Comparison of ENCODE assay signal across 10 mouse cellular contexts in the genomic region with DNA sequence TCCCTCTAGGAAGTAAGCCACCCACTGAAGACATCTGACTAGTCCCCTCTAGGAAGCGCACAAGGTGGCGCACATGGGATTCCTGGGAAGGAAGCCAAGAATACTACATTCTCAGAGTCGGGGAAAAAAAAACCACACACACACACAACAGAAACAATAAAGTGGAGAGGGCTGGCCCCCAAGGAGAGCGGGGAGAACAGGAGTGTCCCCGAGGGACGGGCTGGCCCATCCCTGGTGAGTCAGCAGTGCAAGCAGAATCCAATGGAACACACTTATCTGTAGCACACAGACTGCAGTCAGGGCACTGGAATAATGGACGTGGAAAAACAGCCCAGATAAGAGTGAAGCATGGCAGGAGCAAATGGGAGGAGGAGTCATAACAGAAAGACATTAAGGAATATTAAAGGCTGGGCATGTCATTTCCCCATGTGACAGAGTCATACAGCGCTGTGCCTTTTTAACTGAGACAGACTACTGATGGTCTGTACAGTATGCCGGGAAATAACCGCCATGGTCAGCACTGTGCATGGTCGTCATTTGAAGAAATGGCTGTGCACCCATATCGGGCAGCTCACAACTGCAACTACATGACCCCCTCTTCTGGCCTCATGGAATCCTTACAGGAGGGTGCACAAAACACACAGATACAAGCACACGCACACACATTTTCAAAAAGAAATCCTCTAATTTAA. TPM values are rescaled to one million over a fixed set of nuclear protein-coding genes. Genes with fewer than 3 reads are reported as not detected.
DNase-seq lines count a peak whose midpoint lies in the region; ATAC-seq lines count a peak whose summit lies in the region.
"Had no signal": no experiment of that assay in that cellular context is flagged by ENCODE, and none has a peak within 500 bp of the region (broad histone marks: within the 10 kb centered on the region; RNA-seq: fewer than 3 reads in every experiment).

No protein-coding gene starts in this region.

- no peaks in the 10 kb centered on the region for H3K9me3 ChIP-seq in forebrain, embryonic 13.5 days (replicated peaks)
- H3K9me3 ChIP-seq in forebrain, embryonic 11.5 days (ENCODE audit: control insufficient read depth, low read length) = no peaks in the 10 kb centered on the region
- H3K9me3 ChIP-seq in intestine, embryonic 15.5 days = no peaks in the 10 kb centered on the region
- H3K9me3 ChIP-seq: neural tube, embryonic 12.5 days had no signal

- no peak overlapping the region for H3K4me2 ChIP-seq in forebrain, embryonic 13.5 days
- H3K4me2 ChIP-seq in forebrain, embryonic 11.5 days (ENCODE audit: low read depth, low read length, severe bottlenecking) = no peak overlapping the region
- H3K4me2 ChIP-seq in intestine, embryonic 15.5 days (replicated peaks) = no peak overlapping the region
- H3K4me2 ChIP-seq: neural tube, embryonic 12.5 days had no signal

- no peaks in the 10 kb centered on the region for H3K27me3 ChIP-seq in forebrain, embryonic 13.5 days
- no peaks in the 10 kb centered on the region for H3K27me3 ChIP-seq in forebrain, embryonic 11.5 days (ENCODE audit: control insufficient read depth, insufficient read depth, low read length)
- H3K27me3 ChIP-seq in intestine, embryonic 15.5 days (replicated peaks) = no peaks in the 10 kb centered on the region
- H3K27me3 ChIP-seq: neural tube, embryonic 12.5 days had no signal

- H3K4me3 ChIP-seq in forebrain, embryonic 13.5 days = no peak overlapping the region
- H3K4me3 ChIP-seq in forebrain, embryonic 11.5 days (ENCODE audit: low read depth, low read length) = no peak overlapping the region
- no peak overlapping the region for H3K4me3 ChIP-seq in intestine, embryonic 15.5 days (replicated peaks)
- H3K4me3 ChIP-seq: erythroblast, embryonic 14.5 days; neural tube, embryonic 12.5 days had no signal

- H3K36me3 ChIP-seq in forebrain, embryonic 13.5 days (ENCODE audit: poor library complexity, severe bottlenecking) = peaks cover 16% of the 10 kb centered on the region
- H3K36me3 ChIP-seq in forebrain, embryonic 11.5 days (ENCODE audit: control insufficient read depth, insufficient read depth, low read length) = no peaks in the 10 kb centered on the region
- peaks cover 1% of the 10 kb centered on the region for H3K36me3 ChIP-seq in intestine, embryonic 15.5 days

- ATAC-seq in forebrain, embryonic 13.5 days = no peak
- no peak for ATAC-seq in forebrain, embryonic 11.5 days (replicated peaks; ENCODE audit: low FRiP score)
- ATAC-seq in intestine, embryonic 15.5 days = peak; percentile 96

- H3K27ac ChIP-seq in forebrain, embryonic 13.5 days = peak overlapping the region; percentile 14; the same call in 1 of the 2 replicates
- H3K27ac ChIP-seq in forebrain, embryonic 11.5 days (ENCODE audit: low read depth, low read length) = no peak overlapping the region
- no peak overlapping the region for H3K27ac ChIP-seq in intestine, embryonic 15.5 days
- H3K27ac ChIP-seq: neural tube, embryonic 12.5 days had no signal

- DNase-seq in forebrain, embryonic 11.5 days (ENCODE audit: low spot score) = no peak
- DNase-seq in testis, postnatal 14 days (ENCODE audit: low spot score) = peak; percentile 20
- DNase-seq in testis, postnatal 10 days (ENCODE audit: low spot score) = no peak
- DNase-seq in skeletal muscle tissue, adult 2 months (ENCODE audit: low read depth, low spot score) = peak; percentile 23
- DNase-seq in cerebellum, adult 9-11 months = no peak
- no peak for DNase-seq in thymus, adult 18-20 months

- no peak overlapping the region for H3K9ac ChIP-seq in forebrain, embryonic 13.5 days
- no peak overlapping the region for H3K9ac ChIP-seq in forebrain, embryonic 11.5 days (ENCODE audit: low read length)
- H3K9ac ChIP-seq in intestine, embryonic 15.5 days = no peak overlapping the region
- H3K9ac ChIP-seq: neural tube, embryonic 12.5 days had no signal

- peaks cover 17% of the 10 kb centered on the region for H3K4me1 ChIP-seq in forebrain, embryonic 13.5 days
- no peaks in the 10 kb centered on the region for H3K4me1 ChIP-seq in forebrain, embryonic 11.5 days (replicated peaks; ENCODE audit: control insufficient read depth, insufficient read depth, low read length)
- H3K4me1 ChIP-seq in intestine, embryonic 15.5 days (replicated peaks) = no peaks in the 10 kb centered on the region
- H3K4me1 ChIP-seq: neural tube, embryonic 12.5 days had no signal

- 76% methylated on average over 13 of the region's 13 CpGs for WGBS in forebrain, embryonic 13.5 days
- WGBS in forebrain, embryonic 11.5 days = 89% methylated on average over 13 of the region's 13 CpGs
- 70% methylated on average over 13 of the region's 13 CpGs for WGBS in intestine, embryonic 15.5 days

RNA-seq across cellular contexts. Expression of a gene that starts 31.9 kb away (rescaled TPM):
- 101 TPM in 2 replicates for polyA plus RNA-seq in forebrain, embryonic 13.5 days (2015; fragmentation: Nextera tagmentation; extraction: Ambion mirVana)
- 101 and 104 TPM in 2 replicates for polyA plus RNA-seq in forebrain, embryonic 11.5 days (2014; fragmentation: Nextera tagmentation; extraction: Ambion mirVana)
- polyA plus RNA-seq in intestine, embryonic 15.5 days (2015; fragmentation: Nextera tagmentation; extraction: Ambion mirVana) = 98.6 and 105 TPM in 2 replicates

Comparison
In these comparisons a context has a peak if more than half of its experiments do, and no peak if none do; other contexts are left out.
1. DNase-seq: peak in testis, postnatal 14 days (single experiment) and skeletal muscle tissue, adult 2 months (single experiment); none in forebrain, embryonic 11.5 days (single experiment), testis, postnatal 10 days (single experiment), cerebellum, adult 9-11 months (single experiment) and thymus, adult 18-20 months (0 of 2).